Mouse (Mus musculus): ENCODE measurements around the gene Rbfox3. TPM values are rescaled to one million over a fixed set of nuclear protein-coding genes. Genes with fewer than 3 reads are reported as not detected.
"Not testable (repeated sequence)": the region's sequence is repeated elsewhere in the genome, so short reads cannot be mapped to it uniquely, and the experiment has no call there.

The Rbfox3 gene
- polyA plus RNA-seq, 1 experiment from 2014 or later = 0.97 TPM

DNA sequence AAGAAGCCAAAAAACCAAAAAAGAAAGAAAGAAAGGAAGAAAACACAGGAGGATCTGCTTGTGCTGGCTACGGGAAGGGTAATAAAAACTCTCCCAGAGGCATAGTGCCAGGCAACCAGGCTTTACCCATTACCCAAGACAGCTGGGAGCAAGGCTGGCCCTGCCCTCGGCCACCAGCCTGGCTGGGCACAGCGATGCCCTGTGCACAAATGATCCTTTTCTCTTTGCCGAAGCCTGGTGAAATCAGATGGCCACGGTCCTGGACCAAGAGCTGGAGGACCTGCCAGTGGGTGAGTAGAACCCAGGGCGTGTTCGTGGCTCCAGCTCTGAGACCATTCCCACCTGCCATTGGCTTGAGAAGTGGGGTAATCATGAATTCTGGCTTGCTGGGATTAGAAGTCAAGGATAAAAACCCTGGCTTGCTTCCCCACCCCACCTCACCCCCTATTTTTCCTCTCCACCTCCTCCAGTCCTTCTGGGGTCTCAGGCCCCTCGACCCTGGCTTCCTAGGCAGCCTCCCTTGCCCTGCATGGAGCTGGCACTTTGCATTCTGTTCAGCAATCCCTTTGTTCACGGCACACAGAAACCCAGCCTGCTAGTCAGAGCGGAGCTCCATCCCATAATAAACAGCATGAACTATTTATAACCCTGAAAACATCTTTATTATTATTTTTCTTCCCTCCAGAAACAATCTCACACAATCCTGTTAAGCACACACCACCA, 118.3 kb downstream of the Rbfox3 start:
- WGBS = 73% methylated on average over 10 of the region's 10 CpGs
- no peaks in the 10 kb centered on the region for H3K36me3 ChIP-seq (ENCODE audit: insufficient read depth, low read length)
- no peaks in the 10 kb centered on the region for H3K27me3 ChIP-seq (replicated peaks; ENCODE audit: insufficient read depth, low read length)
- ATAC-seq (no peak), DNase-seq (ENCODE audit: low spot score) (no peak)
- TF ChIP-seq CTCF (IDR thresholded peaks at IDR 0.05) (no peak), EP300 (IDR thresholded peaks at IDR 0.05) (no peak)
- no peak overlapping the region for H3K9ac ChIP-seq (replicated peaks; ENCODE audit: low read depth)
- H3K4me2 ChIP-seq (replicated peaks; ENCODE audit: low read depth, low read length) = no peak overlapping the region
- no peak overlapping the region for H3K27ac ChIP-seq (ENCODE audit: low read length)
- no peak overlapping the region for H3K4me3 ChIP-seq (ENCODE audit: low read depth, low read length)
- no peaks in the 10 kb centered on the region for H3K9me3 ChIP-seq (ENCODE audit: low read length)
- H3K4me1 ChIP-seq (ENCODE audit: insufficient read depth, low read depth, low read length) = no peaks in the 10 kb centered on the region

DNA sequence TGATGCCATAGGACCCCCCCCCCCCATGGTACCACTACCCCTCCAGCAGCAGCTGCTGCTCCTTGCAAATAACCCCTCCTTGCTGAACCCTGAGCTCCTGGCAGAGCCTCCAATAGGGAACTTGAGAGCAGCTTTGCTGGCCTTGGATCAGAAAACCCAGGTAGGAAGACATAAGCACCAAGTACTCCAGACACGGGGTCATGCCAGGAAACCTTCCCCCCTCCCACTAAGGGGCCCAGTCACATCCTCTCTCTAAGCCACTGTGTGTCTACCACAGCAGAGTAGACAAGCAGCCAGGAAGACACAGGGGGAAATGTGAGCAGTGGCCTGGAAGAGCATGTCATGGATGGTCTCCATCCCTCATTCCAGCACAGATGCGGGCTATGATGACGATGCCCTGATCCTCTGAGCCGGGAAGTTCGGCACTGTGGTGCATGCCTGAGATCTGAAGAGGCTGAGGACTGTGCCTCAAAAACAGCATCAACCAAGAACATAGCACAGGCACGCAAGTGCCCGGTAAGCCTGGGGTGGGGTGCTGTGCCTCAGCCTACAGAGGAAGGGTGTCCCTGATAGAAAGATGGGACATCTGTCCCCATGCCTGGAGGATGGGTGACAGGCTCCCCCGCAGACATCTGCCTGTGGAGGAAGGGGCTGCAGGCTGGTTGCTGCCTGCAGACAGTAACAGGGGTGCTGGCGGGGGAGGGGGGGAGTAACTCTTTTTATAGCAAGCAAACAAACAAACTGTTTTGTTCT, 119.1 kb downstream of the Rbfox3 start:
- Histone ChIP-seq H3K4me2 (replicated peaks; ENCODE audit: low read depth, low read length) (no peak overlapping the region), H3K27me3 (replicated peaks; ENCODE audit: insufficient read depth, low read length) (no peaks in the 10 kb centered on the region), H3K9ac (replicated peaks; ENCODE audit: low read depth) (no peak overlapping the region), H3K9me3 (ENCODE audit: low read length) (no peaks in the 10 kb centered on the region), H3K27ac (ENCODE audit: low read length) (no peak overlapping the region), H3K36me3 (ENCODE audit: insufficient read depth, low read length) (no peaks in the 10 kb centered on the region), H3K4me1 (ENCODE audit: insufficient read depth, low read depth, low read length) (no peaks in the 10 kb centered on the region), H3K4me3 (ENCODE audit: low read depth, low read length) (no peak overlapping the region)
- TF ChIP-seq CTCF (IDR thresholded peaks at IDR 0.05) = no peak
- no peak for TF ChIP-seq EP300 (IDR thresholded peaks at IDR 0.05)
- ATAC-seq (no peak), DNase-seq (ENCODE audit: low spot score) (no peak)
- WGBS = 73% methylated on average over 9 of the region's 9 CpGs

DNA sequence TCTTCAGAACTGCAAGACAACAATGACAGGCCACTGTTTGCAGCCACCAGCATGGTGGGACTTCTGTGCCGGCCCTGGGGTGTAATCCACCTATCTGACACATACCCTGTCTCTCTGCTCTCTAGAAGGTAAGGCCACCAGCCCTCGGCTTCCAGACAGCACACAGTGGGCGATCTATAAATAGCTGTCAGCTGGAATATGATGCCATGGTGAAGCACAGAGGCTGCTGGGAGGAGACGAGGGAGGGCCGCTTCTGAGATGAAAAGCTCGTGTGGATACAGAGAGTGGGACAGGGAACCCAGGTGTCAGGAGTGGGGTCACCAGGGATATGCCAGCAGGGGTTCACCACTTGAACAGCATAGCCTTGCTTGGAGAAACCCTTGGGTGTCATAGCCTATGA, 120.0 kb downstream of the Rbfox3 start:
- TF ChIP-seq EP300 (IDR thresholded peaks at IDR 0.05) (no peak), CTCF (IDR thresholded peaks at IDR 0.05) (no peak)
- 49% methylated on average over 6 of the region's 6 CpGs for WGBS
- Histone ChIP-seq H3K4me1 (ENCODE audit: insufficient read depth, low read depth, low read length) (no peaks in the 10 kb centered on the region), H3K4me3 (ENCODE audit: low read depth, low read length) (no peak overlapping the region), H3K36me3 (ENCODE audit: insufficient read depth, low read length) (no peaks in the 10 kb centered on the region), H3K9ac (replicated peaks; ENCODE audit: low read depth) (no peak overlapping the region), H3K9me3 (ENCODE audit: low read length) (no peaks in the 10 kb centered on the region), H3K27me3 (replicated peaks; ENCODE audit: insufficient read depth, low read length) (no peaks in the 10 kb centered on the region), H3K4me2 (replicated peaks; ENCODE audit: low read depth, low read length) (no peak overlapping the region), H3K27ac (ENCODE audit: low read length) (no peak overlapping the region)
- ATAC-seq = no peak
- no peak for DNase-seq (ENCODE audit: low spot score)

DNA sequence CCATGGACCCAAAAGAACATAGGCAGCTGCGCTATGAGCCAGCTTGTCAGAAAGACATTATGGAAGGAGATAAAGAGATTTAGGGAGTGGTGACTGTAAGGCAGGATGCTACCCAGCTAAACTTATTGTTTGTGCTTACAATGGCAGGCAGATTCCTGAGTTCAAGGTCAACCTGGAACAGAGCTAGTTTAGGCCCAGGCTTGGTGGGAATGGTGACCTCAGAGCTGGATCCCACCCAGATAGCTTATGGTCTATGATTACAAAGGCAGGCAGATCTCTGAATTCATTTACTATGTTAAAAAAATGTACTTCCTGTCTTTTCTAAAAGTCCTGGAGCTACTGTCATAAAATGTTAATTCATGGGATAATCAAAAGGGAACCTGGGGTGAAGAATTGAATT, 123.3 kb downstream of the Rbfox3 start:
- H3K27ac ChIP-seq (ENCODE audit: low read length) = no peak overlapping the region
- no peaks in the 10 kb centered on the region for H3K4me1 ChIP-seq (ENCODE audit: insufficient read depth, low read depth, low read length)
- no peak overlapping the region for H3K4me2 ChIP-seq (replicated peaks; ENCODE audit: low read depth, low read length)
- ATAC-seq = no peak
- no peak overlapping the region for H3K4me3 ChIP-seq (ENCODE audit: low read depth, low read length)
- H3K9ac ChIP-seq (replicated peaks; ENCODE audit: low read depth) = no peak overlapping the region
- 83% methylated on average over 1 of the region's 1 CpGs for WGBS
- TF ChIP-seq EP300 (IDR thresholded peaks at IDR 0.05) (no peak), CTCF (IDR thresholded peaks at IDR 0.05) (no peak)
- H3K27me3 ChIP-seq (replicated peaks; ENCODE audit: insufficient read depth, low read length) = no peaks in the 10 kb centered on the region
- no peak for DNase-seq (ENCODE audit: low spot score)
- H3K36me3 ChIP-seq (ENCODE audit: insufficient read depth, low read length) = no peaks in the 10 kb centered on the region
- H3K9me3 ChIP-seq (ENCODE audit: low read length) = no peaks in the 10 kb centered on the region

DNA sequence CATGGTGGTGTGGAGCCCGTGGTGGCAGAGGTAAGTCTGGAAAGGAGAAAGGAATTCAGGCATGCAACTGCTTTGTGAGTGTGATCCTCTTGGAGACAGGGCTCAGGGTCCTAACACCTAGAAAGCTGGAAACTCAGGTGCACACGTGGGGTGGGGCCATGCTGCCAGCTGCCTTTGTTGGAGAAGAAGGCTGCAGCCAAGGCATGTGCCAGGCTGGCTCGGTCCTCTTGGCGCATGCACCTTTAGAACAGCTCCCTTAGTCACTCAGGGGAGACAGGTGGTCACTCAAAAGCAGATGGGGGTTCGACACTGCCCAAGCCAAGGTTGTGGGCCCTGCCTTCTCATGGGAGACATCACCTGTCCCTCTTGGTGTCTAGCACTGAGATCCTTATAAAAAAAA, 128.7 kb downstream of the Rbfox3 start:
- H3K9ac ChIP-seq (replicated peaks; ENCODE audit: low read depth) = no peak overlapping the region
- no peak overlapping the region for H3K27ac ChIP-seq (ENCODE audit: low read length)
- no peaks in the 10 kb centered on the region for H3K4me1 ChIP-seq (ENCODE audit: insufficient read depth, low read depth, low read length)
- no peak overlapping the region for H3K4me3 ChIP-seq (ENCODE audit: low read depth, low read length)
- TF ChIP-seq EP300 (IDR thresholded peaks at IDR 0.05) (no peak), CTCF (IDR thresholded peaks at IDR 0.05) (no peak)
- H3K4me2 ChIP-seq (replicated peaks; ENCODE audit: low read depth, low read length) = no peak overlapping the region
- DNase-seq (ENCODE audit: low spot score) (no peak), ATAC-seq (no peak)
- H3K36me3 ChIP-seq (ENCODE audit: insufficient read depth, low read length) = no peaks in the 10 kb centered on the region
- H3K9me3 ChIP-seq (ENCODE audit: low read length) = no peaks in the 10 kb centered on the region
- no peaks in the 10 kb centered on the region for H3K27me3 ChIP-seq (replicated peaks; ENCODE audit: insufficient read depth, low read length)
- 73% methylated on average over 5 of the region's 5 CpGs for WGBS

DNA sequence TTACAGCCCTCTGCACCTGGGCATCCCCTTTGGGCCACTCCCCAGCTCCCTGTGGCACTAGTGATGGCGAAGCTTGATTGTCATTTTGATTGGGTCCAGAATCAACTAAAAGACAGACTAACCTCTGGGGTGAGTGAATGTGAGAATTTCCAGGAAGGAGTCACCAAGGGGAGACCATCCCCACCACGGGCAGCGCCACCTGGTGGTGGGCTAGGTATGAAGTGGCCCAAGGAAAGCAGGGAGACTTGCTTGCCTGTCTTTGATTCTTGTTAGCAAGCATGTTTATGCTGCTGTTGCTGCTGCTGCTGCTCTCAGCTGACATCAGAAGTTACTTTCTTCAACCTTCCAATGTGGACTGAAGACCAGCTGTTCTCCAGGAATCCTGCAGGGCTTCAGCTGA, 135.6 kb downstream of the Rbfox3 start:
- Histone ChIP-seq H3K9me3 (ENCODE audit: low read length) (no peaks in the 10 kb centered on the region), H3K27ac (ENCODE audit: low read length) (no peak overlapping the region), H3K4me2 (replicated peaks; ENCODE audit: low read depth, low read length) (no peak overlapping the region), H3K4me3 (ENCODE audit: low read depth, low read length) (no peak overlapping the region), H3K9ac (replicated peaks; ENCODE audit: low read depth) (no peak overlapping the region), H3K36me3 (ENCODE audit: insufficient read depth, low read length) (no peaks in the 10 kb centered on the region), H3K27me3 (replicated peaks; ENCODE audit: insufficient read depth, low read length) (no peaks in the 10 kb centered on the region), H3K4me1 (ENCODE audit: insufficient read depth, low read depth, low read length) (no peaks in the 10 kb centered on the region)
- no peak for DNase-seq (ENCODE audit: low spot score)
- no peak for ATAC-seq
- WGBS = 13% methylated on average over 3 of the region's 3 CpGs
- no peak for TF ChIP-seq EP300 (IDR thresholded peaks at IDR 0.05)
- peak; percentile 67 for TF ChIP-seq CTCF (IDR thresholded peaks at IDR 0.05)

DNA sequence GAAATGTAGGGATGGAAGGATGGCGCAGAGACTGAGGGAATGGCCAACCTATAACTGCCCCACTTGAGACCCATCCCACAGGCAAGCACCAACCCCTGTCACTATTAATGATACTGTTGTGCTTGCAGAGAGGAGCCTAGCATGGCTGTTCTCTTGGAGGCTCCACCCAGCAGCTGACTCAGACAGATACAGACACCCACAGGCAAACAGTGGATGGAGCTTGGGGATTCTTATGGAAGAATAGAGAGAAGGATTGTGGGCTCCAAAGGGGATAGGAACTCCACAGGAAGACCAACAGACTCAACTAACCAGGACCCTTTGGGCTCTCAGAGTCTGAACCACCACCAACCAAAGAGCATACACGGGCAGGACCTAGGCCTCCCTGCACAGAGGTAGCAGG, 136.6 kb downstream of the Rbfox3 start:
- not testable (repeated sequence) for H3K4me2 ChIP-seq (replicated peaks; ENCODE audit: low read depth, low read length); H3K27ac ChIP-seq (ENCODE audit: low read length); H3K9ac ChIP-seq (replicated peaks; ENCODE audit: low read depth); DNase-seq (ENCODE audit: low spot score); H3K9me3 ChIP-seq (ENCODE audit: low read length); ATAC-seq; H3K27me3 ChIP-seq (replicated peaks; ENCODE audit: insufficient read depth, low read length); H3K4me3 ChIP-seq (ENCODE audit: low read depth, low read length); H3K4me1 ChIP-seq (ENCODE audit: insufficient read depth, low read depth, low read length); H3K36me3 ChIP-seq (ENCODE audit: insufficient read depth, low read length)
- WGBS = 75% methylated on average over 2 of the region's 2 CpGs

Data from lung, postnatal 0 days (tissue).